Mouse (Mus musculus): ENCODE data around the gene Phkg2. TPM values are rescaled to one million over a fixed set of nuclear protein-coding genes. Genes with fewer than 3 reads are reported as not detected.

Phkg2 gene
- polyA plus RNA-seq, 1 experiment from 2014 or later: 34.3 TPM

DNA sequence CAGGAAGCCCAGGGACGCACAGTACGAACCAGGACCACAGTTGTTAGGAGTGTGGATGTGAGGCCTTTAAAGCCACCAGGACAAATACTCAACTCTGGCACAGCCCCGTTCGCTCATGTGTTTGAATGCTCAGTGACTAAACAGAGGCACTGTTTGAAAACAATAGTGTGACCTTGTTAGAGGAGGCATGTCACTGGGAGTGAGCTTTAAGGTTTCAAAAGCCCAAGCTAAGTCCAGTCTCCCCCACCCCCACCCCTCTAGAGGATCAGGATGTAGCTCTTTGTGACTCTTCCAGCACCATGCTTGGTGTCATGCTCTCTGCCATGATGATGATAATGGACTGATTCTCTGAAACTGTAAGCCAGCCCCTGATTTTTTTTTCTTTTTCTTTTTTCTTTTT is 58.3 kb downstream of the Phkg2 start:
- no peaks in the 10 kb centered on the region for H3K27me3 ChIP-seq (replicated peaks)
- H3K9me3 ChIP-seq: no peaks in the 10 kb centered on the region
- no peak for ATAC-seq
- no peak overlapping the region for H3K9ac ChIP-seq
- no peak overlapping the region for H3K4me3 ChIP-seq (replicated peaks)
- H3K4me1 ChIP-seq (replicated peaks): no peaks in the 10 kb centered on the region; the same call in 1 of the 2 replicates
- H3K27ac ChIP-seq: no peak overlapping the region
- WGBS: 86% methylated on average over 4 of the region's 4 CpGs
- no peaks in the 10 kb centered on the region for H3K36me3 ChIP-seq
- no peak overlapping the region for H3K4me2 ChIP-seq (replicated peaks)

Other genes with a start within 250 kb of the Phkg2 start
- 18.9 and 19.9 TPM in 2 replicates for gene Zfp768, start 227.8 kb upstream of the Phkg2 start, polyA plus RNA-seq (2015; fragmentation: Nextera tagmentation; extraction: Ambion mirVana)
- gene Zfp747, start 197.3 kb upstream of the Phkg2 start, polyA plus RNA-seq (2015; fragmentation: Nextera tagmentation; extraction: Ambion mirVana): 10.5 and 11.5 TPM in 2 replicates
- 6.3 TPM in 2 replicates for gene 9130019O22Rik, start 186.2 kb upstream of the Phkg2 start, polyA plus RNA-seq (2015; fragmentation: Nextera tagmentation; extraction: Ambion mirVana)
- 8.0 and 9.3 TPM in 2 replicates for gene E430018J23Rik, start 179.7 kb upstream of the Phkg2 start, polyA plus RNA-seq (2015; fragmentation: Nextera tagmentation; extraction: Ambion mirVana)
- gene Zfp764, start 166.5 kb upstream of the Phkg2 start, polyA plus RNA-seq (2015; fragmentation: Nextera tagmentation; extraction: Ambion mirVana): 7.5 and 8.3 TPM in 2 replicates
- 22.6 and 24.8 TPM in 2 replicates for gene Zfp688, start 151.3 kb upstream of the Phkg2 start, polyA plus RNA-seq (2015; fragmentation: Nextera tagmentation; extraction: Ambion mirVana)
- 5.6 and 5.9 TPM in 2 replicates for gene Zfp689, start 124.2 kb upstream of the Phkg2 start, polyA plus RNA-seq (2015; fragmentation: Nextera tagmentation; extraction: Ambion mirVana)
- gene Prr14, start 113.7 kb upstream of the Phkg2 start, polyA plus RNA-seq (2015; fragmentation: Nextera tagmentation; extraction: Ambion mirVana): 36.0 and 37.4 TPM in 2 replicates
- gene Fbrs, start 94.1 kb upstream of the Phkg2 start, polyA plus RNA-seq (2015; fragmentation: Nextera tagmentation; extraction: Ambion mirVana): 8.9 and 9.2 TPM in 2 replicates
- 37.6 and 37.9 TPM in 2 replicates for gene Srcap, start 61.4 kb upstream of the Phkg2 start, polyA plus RNA-seq (2015; fragmentation: Nextera tagmentation; extraction: Ambion mirVana)
- gene Gm42715, start 53.8 kb upstream of the Phkg2 start, polyA plus RNA-seq (2015; fragmentation: Nextera tagmentation; extraction: Ambion mirVana): 11.5 and 12.3 TPM in 2 replicates
- 5.5 and 5.6 TPM in 2 replicates for gene Tmem265, start 11.9 kb upstream of the Phkg2 start, polyA plus RNA-seq (2015; fragmentation: Nextera tagmentation; extraction: Ambion mirVana)
- 4.1 and 4.9 TPM in 2 replicates for gene Ccdc189, start 15.3 kb downstream of the Phkg2 start, polyA plus RNA-seq (2015; fragmentation: Nextera tagmentation; extraction: Ambion mirVana)
- 37.4 and 37.7 TPM in 2 replicates for gene Rnf40, start 15.4 kb downstream of the Phkg2 start, polyA plus RNA-seq (2015; fragmentation: Nextera tagmentation; extraction: Ambion mirVana)
- 8.8 and 9.4 TPM in 2 replicates for gene Zfp629, start 42.5 kb downstream of the Phkg2 start, polyA plus RNA-seq (2015; fragmentation: Nextera tagmentation; extraction: Ambion mirVana)
- 48.1 and 52.8 TPM in 2 replicates for gene Bcl7c, start 135.6 kb downstream of the Phkg2 start, polyA plus RNA-seq (2015; fragmentation: Nextera tagmentation; extraction: Ambion mirVana)
- gene Ctf1, start 139.4 kb downstream of the Phkg2 start, polyA plus RNA-seq (2015; fragmentation: Nextera tagmentation; extraction: Ambion mirVana): 9.4 and 10.5 TPM in 2 replicates
- gene Ctf2, start 158.8 kb downstream of the Phkg2 start, polyA plus RNA-seq (2015; fragmentation: Nextera tagmentation; extraction: Ambion mirVana): 0.13 and 0.29 TPM in 2 replicates
- gene Fbxl19, start 171.2 kb downstream of the Phkg2 start, polyA plus RNA-seq (2015; fragmentation: Nextera tagmentation; extraction: Ambion mirVana): 3.2 and 4.3 TPM in 2 replicates
- 22.9 and 25.5 TPM in 2 replicates for gene Orai3, start 196.5 kb downstream of the Phkg2 start, polyA plus RNA-seq (2015; fragmentation: Nextera tagmentation; extraction: Ambion mirVana)
- 15.2 and 17.4 TPM in 2 replicates for gene Setd1a, start 203.3 kb downstream of the Phkg2 start, polyA plus RNA-seq (2015; fragmentation: Nextera tagmentation; extraction: Ambion mirVana)
- gene Gm49388, start 212.3 kb downstream of the Phkg2 start, polyA plus RNA-seq (2015; fragmentation: Nextera tagmentation; extraction: Ambion mirVana): not detected in 2 replicates
- 28.0 and 31.2 TPM in 2 replicates for gene Hsd3b7, start 227.3 kb downstream of the Phkg2 start, polyA plus RNA-seq (2015; fragmentation: Nextera tagmentation; extraction: Ambion mirVana)

Data from intestine, embryonic 15.5 days (tissue).